Mouse (Mus musculus): ENCODE results near the gene 2010109A12Rik.

- TF ChIP-seq CTCF (IDR thresholded peaks at IDR 0.05; ENCODE audit: low read depth, low read length): no peak
- no peak for TF ChIP-seq POLR2A (IDR thresholded peaks at IDR 0.05; ENCODE audit: extremely low read depth, insufficient read depth, low read length)
These were observed 12.1 kb downstream of the 2010109A12Rik start for GRCm38 (mm10) chr5:93218375-93218774.

All from liver, adult 2 months (tissue).